In the genomic region with DNA sequence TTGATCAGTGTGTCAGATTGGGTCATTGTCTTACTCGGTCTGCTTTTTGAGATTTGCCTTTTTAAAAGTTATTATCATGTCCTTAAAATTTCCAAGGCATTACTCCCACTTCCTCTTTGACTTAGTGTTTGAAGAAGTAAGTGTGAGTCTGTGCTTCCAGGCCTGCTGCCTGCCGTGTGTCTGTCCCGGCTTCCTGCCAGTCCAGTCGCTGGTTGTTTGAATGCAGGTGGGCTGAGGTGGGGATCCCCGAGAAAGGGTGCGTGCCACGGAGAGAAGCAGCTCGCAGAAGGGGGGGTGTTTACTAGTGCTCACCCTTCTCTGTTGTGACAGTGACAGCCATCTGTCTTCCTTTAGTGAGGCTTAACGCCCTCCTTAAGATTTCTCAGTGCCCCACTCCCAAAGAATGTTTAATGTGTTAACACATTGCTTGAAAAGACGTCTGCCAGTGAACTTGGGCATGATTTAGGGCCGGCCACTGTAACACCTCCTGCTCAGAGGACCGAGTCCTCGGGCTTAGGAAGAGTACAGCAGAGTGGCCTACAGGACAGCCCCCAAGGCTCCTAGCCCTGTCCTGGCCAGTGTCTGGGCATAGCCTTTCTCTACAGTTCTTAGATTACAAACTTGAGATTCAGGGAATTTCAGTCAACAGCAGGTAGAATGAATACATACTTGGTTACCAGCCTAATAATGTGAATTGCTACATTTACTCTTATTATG, we compare ENCODE assay signal across 28 mouse cellular contexts. TPM values are rescaled to one million over a fixed set of nuclear protein-coding genes. Genes with fewer than 3 reads are reported as not detected.
DNase-seq lines count a peak whose midpoint lies in the region; ATAC-seq and TF ChIP-seq lines count a peak whose summit lies in the region.
"Had no signal": no experiment of that assay in that cellular context is flagged by ENCODE, and none has a peak within 500 bp of the region (broad histone marks: within the 10 kb centered on the region; RNA-seq: fewer than 3 reads in every experiment).

No protein-coding gene starts in this region.

- H3K36me3 ChIP-seq in kidney, embryonic 14.5 days (ENCODE audit: control insufficient read depth, insufficient read depth, low read length): peaks cover 32% of the 10 kb centered on the region
- H3K36me3 ChIP-seq in forebrain, embryonic 15.5 days: peaks cover 15% of the 10 kb centered on the region

- no peaks in the 10 kb centered on the region for H3K27me3 ChIP-seq in kidney, embryonic 14.5 days (ENCODE audit: control insufficient read depth, insufficient read depth, low read length)
- H3K27me3 ChIP-seq in forebrain, embryonic 15.5 days: no peaks in the 10 kb centered on the region
- H3K27me3 ChIP-seq: embryonic facial prominence, embryonic 13.5 days; heart, embryonic 13.5 days; hindbrain, embryonic 15.5 days; limb, embryonic 15.5 days; liver, embryonic 13.5 days; neural tube, embryonic 15.5 days had no signal

- no peak overlapping the region for H3K4me3 ChIP-seq in kidney, embryonic 14.5 days (ENCODE audit: low read length)
- no peak overlapping the region for H3K4me3 ChIP-seq in forebrain, embryonic 15.5 days
- H3K4me3 ChIP-seq: embryonic facial prominence, embryonic 13.5 days; heart, embryonic 13.5 days; hindbrain, embryonic 10.5 days; hindbrain, embryonic 15.5 days; layer of hippocampus, adult 2 months; limb, embryonic 15.5 days; liver, embryonic 13.5 days; neural tube, embryonic 15.5 days had no signal

- no peaks in the 10 kb centered on the region for H3K4me1 ChIP-seq in kidney, embryonic 14.5 days (ENCODE audit: control insufficient read depth, insufficient read depth, low read length)
- H3K4me1 ChIP-seq in forebrain, embryonic 15.5 days: peaks cover 3% of the 10 kb centered on the region; the same call in 1 of the 2 replicates
- H3K4me1 ChIP-seq: embryonic facial prominence, embryonic 13.5 days; heart, embryonic 13.5 days; hindbrain, embryonic 10.5 days; hindbrain, embryonic 15.5 days; limb, embryonic 15.5 days; liver, embryonic 13.5 days; neural tube, embryonic 15.5 days had no signal

- ATAC-seq in kidney, embryonic 14.5 days (ENCODE audit: low FRiP score, low TSS enrichment): peak; percentile 57; the same call in 1 of the 2 replicates
- peak; percentile 75 for ATAC-seq in forebrain, embryonic 15.5 days (replicated peaks)
- 0 out of 2 replicates have a peak, but pooled peaks have one; percentile 23 for ATAC-seq in megakaryocyte progenitor cell, adult 5-6 weeks (replicated peaks; ENCODE audit: poor library complexity)
- ATAC-seq: lung, postnatal 0 days had no signal

- WGBS in kidney, embryonic 14.5 days: 41% methylated on average over 13 of the region's 13 CpGs
- 52% methylated on average over 13 of the region's 13 CpGs for WGBS in forebrain, embryonic 15.5 days

- no peak for DNase-seq in kidney, adult 18-20 months
- peak; percentile 55 for DNase-seq in brain, embryonic 14.5 days (ENCODE audit: low read depth)
- DNase-seq in layer of hippocampus, postnatal 14 days (ENCODE audit: low spot score in 2 of 2): no peak
- DNase-seq: adrenal gland, postnatal 10 days; B cell, adult 2 months; cerebellum, adult 11 months; cerebellum, postnatal 10 days; gastrocnemius, postnatal 36 days; heart, postnatal 10 days; kidney, adult 2 months; kidney, postnatal 36 days; liver, embryonic 13.5 days; lung, adult 18-20 months; lung, postnatal 4 days; midbrain, embryonic 14.5 days; retina, postnatal 1 day; right cerebral cortex, postnatal 14 days had no signal

- no peak overlapping the region for H3K4me2 ChIP-seq in kidney, embryonic 14.5 days (replicated peaks; ENCODE audit: low read depth, low read length)
- H3K4me2 ChIP-seq in forebrain, embryonic 15.5 days (replicated peaks): no peak overlapping the region
- H3K4me2 ChIP-seq: embryonic facial prominence, embryonic 13.5 days; heart, embryonic 13.5 days; hindbrain, embryonic 15.5 days; limb, embryonic 15.5 days; liver, embryonic 13.5 days; neural tube, embryonic 15.5 days had no signal

- H3K9ac ChIP-seq in kidney, embryonic 14.5 days (ENCODE audit: low read depth, low read length): no peak overlapping the region
- no peak overlapping the region for H3K9ac ChIP-seq in forebrain, embryonic 15.5 days (replicated peaks)
- H3K9ac ChIP-seq: embryonic facial prominence, embryonic 13.5 days; heart, embryonic 13.5 days; hindbrain, embryonic 15.5 days; limb, embryonic 15.5 days; liver, embryonic 13.5 days; neural tube, embryonic 15.5 days had no signal

- no peak overlapping the region for H3K27ac ChIP-seq in kidney, embryonic 14.5 days (ENCODE audit: low read depth, low read length)
- peak overlapping the region; percentile 34; the same call in 1 of the 2 replicates for H3K27ac ChIP-seq in forebrain, embryonic 15.5 days (replicated peaks)
- H3K27ac ChIP-seq: embryonic facial prominence, embryonic 13.5 days; heart, embryonic 13.5 days; hindbrain, embryonic 10.5 days; hindbrain, embryonic 15.5 days; layer of hippocampus, adult 2 months; limb, embryonic 15.5 days; liver, embryonic 13.5 days; neural tube, embryonic 15.5 days had no signal

- no peaks in the 10 kb centered on the region for H3K9me3 ChIP-seq in kidney, embryonic 14.5 days (ENCODE audit: control insufficient read depth, low read length)
- H3K9me3 ChIP-seq in forebrain, embryonic 15.5 days: no peaks in the 10 kb centered on the region
- H3K9me3 ChIP-seq: embryonic facial prominence, embryonic 13.5 days; heart, embryonic 13.5 days; hindbrain, embryonic 10.5 days; hindbrain, embryonic 15.5 days; limb, embryonic 15.5 days; liver, embryonic 13.5 days; neural tube, embryonic 15.5 days had no signal

- TF ChIP-seq POLR2A in brain, embryonic 14.5 days (IDR thresholded peaks at IDR 0.05; ENCODE audit: borderline replicate concordance, extremely low read depth, insufficient read depth, insufficient read length, poor library complexity, severe bottlenecking): no peak

- TF ChIP-seq CTCF in brain, embryonic 14.5 days (IDR thresholded peaks at IDR 0.05; ENCODE audit: borderline replicate concordance, extremely low read depth, insufficient read depth, insufficient read length): no peak

RNA-seq across cellular contexts. Expression of a gene that starts 16.4 kb away (rescaled TPM):
- polyA plus RNA-seq in kidney, embryonic 14.5 days (2014; fragmentation: Nextera tagmentation; extraction: Ambion mirVana): 232 and 248 TPM in 2 replicates
- 107 and 112 TPM in 2 replicates for polyA plus RNA-seq in brain, embryonic 14.5 days (2012; rRNA removed)
- polyA plus RNA-seq in forebrain, embryonic 15.5 days (2015; fragmentation: Nextera tagmentation; extraction: Ambion mirVana): 280 and 283 TPM in 2 replicates
- total RNA-seq in megakaryocyte progenitor cell, adult 5-6 weeks (2015): 181 and 210 TPM in 2 replicates
- total RNA-seq in megakaryocyte progenitor cell, adult 5-6 weeks (2017): 215 and 237 TPM in 2 replicates
- total RNA-seq in layer of hippocampus, postnatal 14 days (2021): 100 to 1,000 TPM; 130 to 132 TPM

Comparison
In these comparisons a context has a peak if more than half of its experiments do, and no peak if none do; other contexts are left out.
1. ATAC-seq: peak in every context shown above with its lines; median percentile 75 in forebrain, embryonic 15.5 days; 57 in kidney, embryonic 14.5 days; 23 in megakaryocyte progenitor cell, adult 5-6 weeks.